Mouse (Mus musculus): ENCODE measurements around the gene Scaper. TPM values are rescaled to one million over a fixed set of nuclear protein-coding genes. Genes with fewer than 3 reads are reported as not detected.

Gene Scaper
- polyA plus RNA-seq, 2 experiments, result 0.79 to 1.3 TPM

- no peak overlapping the region for H3K4me3 ChIP-seq (ENCODE audit: insufficient read depth in 1 of 2, low read depth in 2 of 2, low read length in 2 of 2)
- TF ChIP-seq CTCF (IDR thresholded peaks at IDR 0.05; ENCODE audit: low read depth) (no peak), EP300 (IDR thresholded peaks at IDR 0.05; ENCODE audit: low read depth) (no peak)
- no peak for ATAC-seq (ENCODE audit: insufficient read depth)
- H3K9me3 ChIP-seq (ENCODE audit: control insufficient read depth, low read length), result no peaks in the 10 kb centered on the region
- no peak overlapping the region for H3K9ac ChIP-seq (replicated peaks)
- H3K36me3 ChIP-seq (replicated peaks; ENCODE audit: control insufficient read depth, insufficient read depth, low read depth), result no peaks in the 10 kb centered on the region
- H3K27ac ChIP-seq, result no peak overlapping the region
- WGBS (ENCODE audit: insufficient replicate concordance), result 65% methylated on average over 3 of the region's 3 CpGs
- DNase-seq (ENCODE audit: low read depth in 3 of 3, low spot score in 3 of 3), result no peak
- peaks cover 0 to 9% of the 10 kb centered on the region in 2 experiments; a peak in 3 of 4 replicates for H3K4me1 ChIP-seq (replicated peaks; ENCODE audit: control insufficient read depth in 2 of 2, insufficient read depth in 2 of 2, low read length in 1 of 2)
- H3K4me2 ChIP-seq (ENCODE audit: low read depth), result no peak overlapping the region
- H3K27me3 ChIP-seq (ENCODE audit: control insufficient read depth, insufficient read depth, low read length), result no peaks in the 10 kb centered on the region
Measured at GRCm38 (mm10) chr9:55507922-55508321, 430.0 kb downstream of the Scaper start.

Other genes starting within 250 kb of the Scaper start
- not detected in 2 replicates for gene 4930563M21Rik, start 72.4 kb upstream of the Scaper start, polyA plus RNA-seq (2012; rRNA removed)
- not detected in 2 replicates for gene 4930563M21Rik, start 72.4 kb upstream of the Scaper start, polyA plus RNA-seq (2014; fragmentation: Nextera tagmentation; extraction: Ambion mirVana)
- 6.7 and 10.5 TPM in 2 replicates for gene Rcn2, start 103.7 kb upstream of the Scaper start, polyA plus RNA-seq (2012; rRNA removed)
- 27.8 and 27.9 TPM in 2 replicates for gene Rcn2, start 103.7 kb upstream of the Scaper start, polyA plus RNA-seq (2014; fragmentation: Nextera tagmentation; extraction: Ambion mirVana)
- gene Pstpip1, start 151.8 kb upstream of the Scaper start, polyA plus RNA-seq (2012; rRNA removed), result 3.1 and 3.9 TPM in 2 replicates
- 1.3 and 1.8 TPM in 2 replicates for gene Pstpip1, start 151.8 kb upstream of the Scaper start, polyA plus RNA-seq (2014; fragmentation: Nextera tagmentation; extraction: Ambion mirVana)
- gene Tspan3, start 227.4 kb upstream of the Scaper start, polyA plus RNA-seq (2012; rRNA removed), result 14.2 and 15.3 TPM in 2 replicates
- gene Tspan3, start 227.4 kb upstream of the Scaper start, polyA plus RNA-seq (2014; fragmentation: Nextera tagmentation; extraction: Ambion mirVana), result 22.4 and 28.7 TPM in 2 replicates

All from liver, embryonic 14.5 days (tissue).